Mouse (Mus musculus): ENCODE results near the gene Kirrel. TPM values are rescaled to one million over a fixed set of nuclear protein-coding genes. Genes with fewer than 3 reads are reported as not detected.

Kirrel gene
- polyA plus RNA-seq, 2 experiments: 11.3 to 46.6 TPM

- no peak for TF ChIP-seq POLR2A (IDR thresholded peaks at IDR 0.05; ENCODE audit: borderline replicate concordance, extremely low read depth, insufficient read depth, insufficient read length)
- Histone ChIP-seq H3K36me3 (ENCODE audit: control insufficient read depth, insufficient read depth, low read length) (no peaks in the 10 kb centered on the region), H3K4me3 (replicated peaks; ENCODE audit: low read length) (peak overlapping the region; percentile 77), H3K27ac (replicated peaks; ENCODE audit: low read depth, low read length) (peak overlapping the region; percentile 93), H3K4me1 (ENCODE audit: control insufficient read depth, insufficient read depth, low read length) (peaks cover 41% of the 10 kb centered on the region), H3K9me3 (ENCODE audit: control insufficient read depth, low read length) (no peaks in the 10 kb centered on the region), H3K4me2 (replicated peaks; ENCODE audit: low read depth, low read length, severe bottlenecking) (peak overlapping the region; percentile 74), H3K27me3 (ENCODE audit: control insufficient read depth, insufficient read depth, low read length) (no peaks in the 10 kb centered on the region), H3K9ac (ENCODE audit: low read depth, low read length, severe bottlenecking) (peak overlapping the region; percentile 91)
- WGBS: 0% methylated on average over 2 of the region's 2 CpGs
- DNase-seq (ENCODE audit: low spot score) (no peak), ATAC-seq (ENCODE audit: low FRiP score, low read depth) (peak; percentile 39; the same call in 1 of the 2 replicates)
Observed at GRCm38 (mm10) chr3:87173103-87173444, 1.5 kb downstream of the Kirrel start.

DNA sequence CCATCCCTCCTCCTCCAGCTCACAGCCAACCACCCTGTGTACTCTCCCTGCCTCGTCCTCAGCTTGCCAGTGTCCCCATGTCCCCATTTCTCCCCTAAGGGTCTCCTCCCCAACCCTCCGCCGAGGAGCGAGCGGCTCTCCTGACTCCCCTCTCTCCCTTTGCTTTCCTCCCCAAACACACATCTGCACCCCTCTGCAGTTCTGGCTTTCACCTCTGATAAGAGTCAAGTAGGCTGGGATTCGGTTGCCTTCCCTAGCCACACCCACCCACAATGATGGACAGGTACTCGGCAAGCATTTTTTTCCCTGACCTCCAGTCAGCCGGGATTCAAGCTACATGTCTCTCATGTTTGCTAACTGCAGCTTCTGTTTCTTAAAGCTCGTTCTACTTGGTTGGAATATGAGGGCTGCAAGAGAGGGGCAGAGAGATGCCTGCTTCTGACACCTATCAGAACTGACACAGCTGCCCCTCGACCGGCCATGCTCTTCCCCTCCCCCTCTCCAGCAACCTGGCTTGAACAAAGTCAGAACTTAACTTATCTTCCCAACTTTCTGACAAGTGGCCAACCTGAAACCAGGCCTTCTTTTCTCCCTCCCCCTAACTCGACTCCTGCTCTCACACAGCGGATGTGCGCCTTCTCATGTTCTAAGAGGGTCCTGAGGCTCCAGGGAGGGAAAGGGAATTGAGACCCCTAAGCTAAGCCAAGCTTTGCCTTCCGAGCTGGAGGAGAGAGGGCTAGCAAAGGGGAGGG lies 2.0 kb downstream of the Kirrel start:
- Histone ChIP-seq H3K27ac (replicated peaks; ENCODE audit: low read depth, low read length) (peak overlapping the region; percentile 93), H3K36me3 (ENCODE audit: control insufficient read depth, insufficient read depth, low read length) (peaks cover 2% of the 10 kb centered on the region; the same call in 1 of the 2 replicates), H3K9ac (ENCODE audit: low read depth, low read length, severe bottlenecking) (peak overlapping the region; percentile 91), H3K27me3 (ENCODE audit: control insufficient read depth, insufficient read depth, low read length) (no peaks in the 10 kb centered on the region), H3K4me1 (ENCODE audit: control insufficient read depth, insufficient read depth, low read length) (peaks cover 46% of the 10 kb centered on the region), H3K9me3 (ENCODE audit: control insufficient read depth, low read length) (no peaks in the 10 kb centered on the region), H3K4me3 (replicated peaks; ENCODE audit: low read length) (peak overlapping the region; percentile 77), H3K4me2 (replicated peaks; ENCODE audit: low read depth, low read length, severe bottlenecking) (peak overlapping the region; percentile 74)
- peak; percentile 7; the same call in 1 of the 2 replicates for ATAC-seq (ENCODE audit: low FRiP score, low read depth)
- 2% methylated on average over 15 of the region's 15 CpGs for WGBS
- TF ChIP-seq POLR2A (IDR thresholded peaks at IDR 0.05; ENCODE audit: borderline replicate concordance, extremely low read depth, insufficient read depth, insufficient read length): no peak
- no peak for DNase-seq (ENCODE audit: low spot score)

- ATAC-seq (ENCODE audit: low FRiP score, low read depth) (no peak), DNase-seq (ENCODE audit: low spot score) (no peak)
- peak overlapping the region; percentile 74 for H3K4me2 ChIP-seq (replicated peaks; ENCODE audit: low read depth, low read length, severe bottlenecking)
- TF ChIP-seq POLR2A (IDR thresholded peaks at IDR 0.05; ENCODE audit: borderline replicate concordance, extremely low read depth, insufficient read depth, insufficient read length): no peak
- H3K4me1 ChIP-seq (ENCODE audit: control insufficient read depth, insufficient read depth, low read length): peaks cover 52% of the 10 kb centered on the region
- peak overlapping the region; percentile 91 for H3K9ac ChIP-seq (ENCODE audit: low read depth, low read length, severe bottlenecking)
- H3K4me3 ChIP-seq (replicated peaks; ENCODE audit: low read length): peak overlapping the region; percentile 77
- H3K27ac ChIP-seq (replicated peaks; ENCODE audit: low read depth, low read length): peak overlapping the region; percentile 93
- H3K9me3 ChIP-seq (ENCODE audit: control insufficient read depth, low read length): no peaks in the 10 kb centered on the region
- peaks cover 8% of the 10 kb centered on the region for H3K36me3 ChIP-seq (ENCODE audit: control insufficient read depth, insufficient read depth, low read length)
- 36% methylated on average over 11 of the region's 13 CpGs for WGBS
- H3K27me3 ChIP-seq (ENCODE audit: control insufficient read depth, insufficient read depth, low read length): no peaks in the 10 kb centered on the region
Observed at GRCm38 (mm10) chr3:87171201-87172100, 3.1 kb downstream of the Kirrel start.

DNA sequence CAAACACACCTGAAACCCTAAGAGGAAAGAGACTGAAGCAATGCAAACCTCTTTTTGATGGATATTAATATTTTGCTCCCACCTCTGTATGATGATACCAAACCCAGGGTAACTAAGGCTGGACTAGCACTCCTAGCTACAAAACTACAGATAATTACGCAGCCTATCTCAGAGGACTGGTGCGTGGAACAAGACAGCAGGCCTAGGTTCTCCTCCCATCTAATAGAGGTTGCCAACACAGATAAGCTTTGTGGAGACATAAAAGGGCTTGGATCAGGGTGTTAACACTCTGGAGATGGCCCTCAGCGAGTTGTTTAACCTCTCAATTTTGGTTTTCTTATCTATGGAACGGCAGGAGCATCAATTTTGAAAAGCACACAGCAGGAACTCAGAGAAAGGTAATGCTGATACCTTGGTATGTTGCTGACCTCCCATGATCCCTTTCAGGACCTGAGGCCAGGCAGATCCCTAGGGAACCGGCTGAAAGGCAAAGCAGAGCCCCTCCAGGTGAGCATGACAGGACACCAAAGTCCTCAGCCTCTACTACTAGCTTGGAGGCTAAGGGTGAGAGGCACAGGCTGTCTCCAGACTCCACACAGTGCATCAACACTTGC lies 5.0 kb downstream of the Kirrel start:
- H3K27ac ChIP-seq (replicated peaks; ENCODE audit: low read depth, low read length): no peak overlapping the region
- peaks cover 8% of the 10 kb centered on the region for H3K36me3 ChIP-seq (ENCODE audit: control insufficient read depth, insufficient read depth, low read length)
- WGBS: 45% methylated on average over 5 of the region's 5 CpGs
- no peak for DNase-seq (ENCODE audit: low spot score)
- peaks cover 62% of the 10 kb centered on the region for H3K4me1 ChIP-seq (ENCODE audit: control insufficient read depth, insufficient read depth, low read length)
- no peak overlapping the region for H3K9ac ChIP-seq (ENCODE audit: low read depth, low read length, severe bottlenecking)
- H3K4me2 ChIP-seq (replicated peaks; ENCODE audit: low read depth, low read length, severe bottlenecking): no peak overlapping the region
- H3K4me3 ChIP-seq (replicated peaks; ENCODE audit: low read length): no peak overlapping the region
- H3K27me3 ChIP-seq (ENCODE audit: control insufficient read depth, insufficient read depth, low read length): no peaks in the 10 kb centered on the region
- ATAC-seq (ENCODE audit: low FRiP score, low read depth): no peak
- H3K9me3 ChIP-seq (ENCODE audit: control insufficient read depth, low read length): no peaks in the 10 kb centered on the region
- TF ChIP-seq POLR2A (IDR thresholded peaks at IDR 0.05; ENCODE audit: borderline replicate concordance, extremely low read depth, insufficient read depth, insufficient read length): no peak

DNA sequence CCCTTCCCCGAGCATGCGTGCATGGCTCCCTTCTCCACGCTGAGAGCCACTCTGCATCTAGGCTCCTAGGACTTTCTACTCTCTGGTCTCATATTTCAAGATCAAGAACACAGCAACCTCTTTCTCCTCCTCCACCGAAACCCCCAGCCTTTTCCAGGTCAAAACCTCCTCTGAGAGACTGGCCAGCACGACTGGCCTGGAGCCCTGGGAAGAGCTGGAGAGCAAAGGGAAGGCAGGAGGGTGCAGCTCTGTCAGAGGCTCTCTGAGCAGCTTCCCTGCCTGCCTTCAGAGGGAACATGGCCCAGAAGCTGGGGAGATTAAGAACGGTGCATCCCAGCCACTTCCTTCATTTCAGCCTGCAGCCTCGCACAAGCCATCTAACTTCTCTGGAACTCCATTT lies 5.8 kb downstream of the Kirrel start:
- DNase-seq (ENCODE audit: low spot score) (no peak), ATAC-seq (ENCODE audit: low FRiP score, low read depth) (no peak)
- Histone ChIP-seq H3K27me3 (ENCODE audit: control insufficient read depth, insufficient read depth, low read length) (no peaks in the 10 kb centered on the region), H3K36me3 (ENCODE audit: control insufficient read depth, insufficient read depth, low read length) (peaks cover 8% of the 10 kb centered on the region), H3K4me3 (replicated peaks; ENCODE audit: low read length) (no peak overlapping the region), H3K4me2 (replicated peaks; ENCODE audit: low read depth, low read length, severe bottlenecking) (no peak overlapping the region), H3K27ac (replicated peaks; ENCODE audit: low read depth, low read length) (no peak overlapping the region), H3K9me3 (ENCODE audit: control insufficient read depth, low read length) (no peaks in the 10 kb centered on the region), H3K4me1 (ENCODE audit: control insufficient read depth, insufficient read depth, low read length) (peaks cover 70% of the 10 kb centered on the region), H3K9ac (ENCODE audit: low read depth, low read length, severe bottlenecking) (no peak overlapping the region)
- WGBS: 43% methylated on average over 7 of the region's 7 CpGs
- TF ChIP-seq POLR2A (IDR thresholded peaks at IDR 0.05; ENCODE audit: borderline replicate concordance, extremely low read depth, insufficient read depth, insufficient read length): no peak
